Mouse (Mus musculus) cortical plate, adult 2 months (tissue): ENCODE data around the gene 8030411F24Rik.

ENCODE experiments used
- CTCF ChIP-seq: fragments of 200-500 bp; IDR thresholded peaks from 2 replicates; pipeline ENCODE4 v1.5.1; 2011; ENCODE audit warnings: mild to moderate bottlenecking, control low read depth, low read length; ENCODE audit not compliant: insufficient read depth; ENCODE audit errors: extremely low read depth
- POLR2A ChIP-seq: fragments of 200-500 bp; IDR thresholded peaks from 2 replicates; pipeline ENCODE4 v1.6.1; 2011; ENCODE audit warnings: mild to moderate bottlenecking, low read length, control low read depth; ENCODE audit not compliant: insufficient read depth; ENCODE audit errors: extremely low read depth

- TF ChIP-seq POLR2A = no peak
- no peak for TF ChIP-seq CTCF
These were observed 18.0 kb upstream of the 8030411F24Rik start for GRCm38 (mm10) chr2:148763648-148764388.
